24 mouse cellular contexts compared by ENCODE assay signal in the genomic region with DNA sequence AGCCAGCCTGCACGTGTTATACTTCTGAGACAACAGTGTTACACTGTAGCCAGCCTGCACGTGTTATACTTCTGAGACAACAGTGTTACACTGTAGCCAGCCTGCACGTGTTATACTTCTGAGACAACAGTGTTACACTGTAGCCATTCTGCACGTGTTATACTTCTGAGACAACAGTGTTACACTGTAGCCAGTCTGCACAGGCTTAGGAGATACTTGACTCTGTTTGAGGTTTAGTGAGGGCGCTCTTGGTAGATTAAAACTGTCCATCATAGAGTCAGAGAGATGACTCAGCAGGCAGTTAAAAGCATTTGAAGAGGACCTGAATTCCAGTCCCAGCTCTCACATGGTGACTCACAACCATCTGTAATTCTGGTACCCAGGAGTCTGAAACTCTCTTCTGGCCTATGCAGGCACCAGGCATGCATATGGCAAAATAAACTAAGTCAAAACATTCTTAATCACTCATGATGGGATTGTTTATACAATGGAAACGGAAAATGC. TPM values are rescaled to one million over a fixed set of nuclear protein-coding genes. Genes with fewer than 3 reads are reported as not detected.
"Had no signal": no experiment of that assay in that cellular context is flagged by ENCODE, and none has a peak within 500 bp of the region (broad histone marks: within the 10 kb centered on the region; RNA-seq: fewer than 3 reads in every experiment).

No protein-coding gene starts in this region.

RNA-seq across cellular contexts. Expression of gene Spata45, which starts 5.5 kb away (rescaled TPM):
- total RNA-seq: layer of hippocampus, adult 8-10 months; layer of hippocampus, postnatal 14 days; left cerebral cortex, adult 8-10 months; left cerebral cortex, postnatal 14 days; left cerebral cortex, postnatal 4 days; monocyte, adult 5-6 weeks; neutrophil, adult 5-6 weeks had no signal
- polyA plus RNA-seq: kidney, embryonic 15.5 days; limb, embryonic 12.5 days; limb, embryonic 15.5 days; liver, embryonic 11.5 days; liver, embryonic 14.5 days; liver, postnatal 0 days; lung, embryonic 14.5 days; lung, postnatal 0 days; midbrain, embryonic 10.5 days; midbrain, embryonic 13.5 days; midbrain, embryonic 16.5 days; myocyte; neural tube, embryonic 13.5 days; small intestine, adult 2 months; spleen, adult 2 months; stomach, embryonic 16.5 days; thymus, adult 2 months had no signal

RNA-seq across cellular contexts. Expression of gene Vash2, which starts 51.9 kb away (rescaled TPM):
- total RNA-seq: monocyte, adult 5-6 weeks had no signal
